Mouse (Mus musculus): ENCODE measurements around the gene Kat8. TPM values are rescaled to one million over a fixed set of nuclear protein-coding genes. Genes with fewer than 3 reads are reported as not detected.
"Not testable (repeated sequence)": the region's sequence is repeated elsewhere in the genome, so short reads cannot be mapped to it uniquely, and the experiment has no call there.

Kat8 gene
- polyA plus RNA-seq, 1 experiment from 2014 or later = 51.1 TPM

DNA sequence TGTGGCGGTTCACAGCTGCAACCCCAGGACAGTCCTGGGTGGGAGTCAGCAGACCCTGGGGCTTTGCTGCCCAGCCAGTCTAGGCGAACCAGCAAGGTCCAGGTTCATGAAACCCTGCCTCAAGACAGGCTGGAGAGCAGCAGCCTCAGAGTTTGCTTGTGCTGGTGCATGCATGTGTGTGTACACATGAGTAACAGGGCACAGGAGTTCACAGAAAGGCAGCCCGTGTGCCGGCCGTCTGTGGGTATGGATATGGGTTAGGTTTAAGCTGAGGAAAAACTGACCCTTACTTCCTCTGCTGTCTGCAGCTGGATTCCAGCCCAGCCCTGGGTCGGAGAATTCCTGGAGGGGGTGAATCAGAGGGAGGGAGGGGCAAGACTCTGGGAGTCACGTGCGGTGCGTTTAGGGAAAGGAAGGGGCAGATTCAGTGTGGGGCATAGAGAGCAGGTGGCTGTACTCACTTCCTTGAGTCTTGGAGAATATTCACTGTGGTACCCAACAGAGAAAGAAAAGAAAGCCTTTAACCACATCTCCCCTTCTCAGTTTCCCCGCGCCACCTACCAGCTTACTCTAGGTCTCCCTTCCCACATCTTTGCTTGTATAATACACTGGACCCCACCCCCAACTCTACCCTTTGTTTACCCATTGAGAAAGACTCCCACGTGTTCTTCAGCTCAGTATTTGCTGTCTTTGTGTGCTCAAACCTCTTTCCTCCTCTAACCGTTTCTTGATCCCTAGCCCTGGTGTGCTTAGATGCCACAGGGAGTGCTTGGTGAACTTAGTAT, 19.2 kb downstream of the Kat8 start:
- DNase-seq (ENCODE audit: low spot score) (no peak), ATAC-seq (no peak)
- Histone ChIP-seq H3K36me3 (ENCODE audit: control insufficient read depth, insufficient read depth, low read length) (peaks cover 3% of the 10 kb centered on the region; the same call in 1 of the 2 replicates), H3K9me3 (replicated peaks; ENCODE audit: control insufficient read depth, low read length) (no peaks in the 10 kb centered on the region), H3K27me3 (replicated peaks; ENCODE audit: control insufficient read depth, insufficient read depth, low read length) (no peaks in the 10 kb centered on the region; the same call in 1 of the 2 replicates), H3K4me2 (ENCODE audit: low read length) (no peak overlapping the region), H3K27ac (ENCODE audit: low read depth, low read length) (no peak overlapping the region), H3K4me3 (ENCODE audit: low read depth, low read length) (no peak overlapping the region), H3K4me1 (ENCODE audit: control insufficient read depth, insufficient read depth, low read length) (peaks cover 8% of the 10 kb centered on the region), H3K9ac (ENCODE audit: low read length) (no peak overlapping the region)
- WGBS = 32% methylated on average over 13 of the region's 13 CpGs

DNA sequence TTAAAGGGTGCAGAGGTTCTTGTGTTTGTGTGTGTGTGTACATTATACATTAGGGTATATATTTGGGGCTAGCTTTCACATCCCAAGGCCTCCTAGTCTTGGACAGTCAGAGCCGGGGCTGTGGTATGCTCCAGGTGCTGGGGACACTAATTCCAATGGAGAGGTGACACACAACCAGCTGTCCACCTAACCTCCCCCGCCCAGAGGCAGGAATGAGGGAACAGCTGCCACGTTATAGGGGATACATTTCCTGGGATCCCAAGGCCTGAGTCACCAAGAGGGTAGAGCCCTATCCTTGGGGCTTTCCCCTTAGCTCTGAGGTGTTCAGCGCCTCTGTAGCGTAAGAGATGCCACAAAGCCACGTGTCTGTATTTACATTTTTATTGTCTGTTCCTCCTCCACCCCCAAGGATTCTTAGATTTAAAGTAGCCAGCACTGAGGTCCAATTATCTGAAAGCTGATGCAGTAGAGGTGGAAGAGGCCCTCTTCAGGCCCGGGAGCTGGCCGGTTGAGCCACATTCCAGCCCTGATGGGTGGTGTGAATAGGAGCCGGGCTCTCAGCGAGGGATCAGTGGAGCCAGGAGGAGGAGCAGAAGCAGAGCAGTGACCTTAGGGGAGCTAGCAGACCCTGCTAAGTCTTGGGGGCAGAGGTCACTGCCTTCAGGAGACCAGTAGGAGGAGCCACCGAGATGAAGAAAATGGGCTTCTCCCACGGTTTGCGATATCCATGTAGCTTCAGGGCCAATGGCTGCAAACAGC, 20.1 kb downstream of the Kat8 start:
- H3K9ac ChIP-seq (ENCODE audit: low read length) = no peak overlapping the region

DNA sequence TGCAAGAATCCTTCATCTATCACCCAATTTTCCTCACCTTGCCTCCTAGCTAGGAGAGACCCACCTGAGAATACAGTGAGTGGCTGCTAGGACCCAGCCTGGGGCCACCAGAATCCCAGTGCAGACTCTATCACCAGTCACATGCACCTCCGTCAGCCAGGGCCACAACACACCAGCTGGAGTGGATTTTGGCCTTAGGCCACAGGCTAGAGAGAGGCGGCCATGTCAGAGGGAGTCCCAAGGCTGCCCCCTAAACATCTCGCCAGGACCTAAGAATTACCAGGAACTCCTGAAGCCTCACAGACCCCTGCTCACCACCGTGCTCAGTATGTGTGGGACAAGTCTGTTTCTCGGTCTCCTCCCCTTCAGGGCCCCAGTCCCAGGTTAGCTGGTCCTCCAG, 21.8 kb downstream of the Kat8 start:
- ATAC-seq (no peak), DNase-seq (ENCODE audit: low spot score) (no peak)
- Histone ChIP-seq H3K9ac (ENCODE audit: low read length) (no peak overlapping the region), H3K36me3 (ENCODE audit: control insufficient read depth, insufficient read depth, low read length) (no peaks in the 10 kb centered on the region), H3K4me2 (ENCODE audit: low read length) (no peak overlapping the region), H3K4me1 (ENCODE audit: control insufficient read depth, insufficient read depth, low read length) (peaks cover 8% of the 10 kb centered on the region), H3K4me3 (ENCODE audit: low read depth, low read length) (no peak overlapping the region), H3K27ac (ENCODE audit: low read depth, low read length) (no peak overlapping the region), H3K27me3 (replicated peaks; ENCODE audit: control insufficient read depth, insufficient read depth, low read length) (no peaks in the 10 kb centered on the region; the same call in 1 of the 2 replicates), H3K9me3 (replicated peaks; ENCODE audit: control insufficient read depth, low read length) (no peaks in the 10 kb centered on the region)
- WGBS = 85% methylated on average over 5 of the region's 5 CpGs

More for the DNA sequence above, 20.1 kb downstream of the Kat8 start:
- DNase-seq (ENCODE audit: low spot score) (no peak), ATAC-seq (no peak)
- no peaks in the 10 kb centered on the region for H3K9me3 ChIP-seq (replicated peaks; ENCODE audit: control insufficient read depth, low read length)
- 16% methylated on average over 13 of the region's 13 CpGs for WGBS
- no peak overlapping the region for H3K4me2 ChIP-seq (ENCODE audit: low read length)
- no peaks in the 10 kb centered on the region for H3K36me3 ChIP-seq (ENCODE audit: control insufficient read depth, insufficient read depth, low read length)
- no peak overlapping the region for H3K4me3 ChIP-seq (ENCODE audit: low read depth, low read length)
- H3K27ac ChIP-seq (ENCODE audit: low read depth, low read length) = no peak overlapping the region
- no peaks in the 10 kb centered on the region; the same call in 1 of the 2 replicates for H3K27me3 ChIP-seq (replicated peaks; ENCODE audit: control insufficient read depth, insufficient read depth, low read length)
- peaks cover 8% of the 10 kb centered on the region for H3K4me1 ChIP-seq (ENCODE audit: control insufficient read depth, insufficient read depth, low read length)

DNA sequence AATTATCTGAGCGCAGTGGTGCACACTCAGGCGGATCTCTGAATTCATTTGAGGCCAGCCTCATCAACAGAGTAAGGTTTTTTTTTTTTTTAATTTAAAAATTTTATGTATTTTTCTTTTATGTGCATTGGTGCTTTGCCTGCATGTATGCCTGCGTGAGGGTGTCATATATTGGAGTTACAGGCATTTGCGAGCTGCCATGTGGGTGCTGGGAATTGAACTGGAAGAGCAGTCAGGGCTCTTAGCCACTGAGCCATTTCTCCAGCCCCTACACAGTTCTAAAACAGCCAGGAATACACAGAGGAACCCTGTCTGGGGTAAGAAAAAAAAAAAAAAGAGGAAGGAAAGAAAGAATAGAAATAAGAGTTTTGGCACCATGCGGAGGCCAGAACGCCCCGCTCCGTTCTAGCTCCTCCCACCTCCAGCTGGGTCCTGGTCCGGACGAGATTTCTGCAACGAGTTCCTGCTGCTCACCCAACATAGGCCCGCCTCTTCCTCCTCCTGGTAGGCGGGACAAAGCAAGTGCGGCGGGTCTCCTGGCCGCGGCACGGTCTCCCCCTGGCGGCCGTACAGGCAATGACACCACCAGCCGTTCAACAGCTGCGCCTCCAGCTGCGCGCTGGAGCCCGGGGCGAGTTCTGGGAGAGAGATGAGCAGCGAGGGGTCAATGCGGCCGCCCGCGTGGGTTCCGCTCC, 22.9 kb downstream of the Kat8 start:
- H3K9me3 ChIP-seq (replicated peaks; ENCODE audit: control insufficient read depth, low read length) = no peaks in the 10 kb centered on the region
- H3K4me3 ChIP-seq (ENCODE audit: low read depth, low read length) = peak overlapping the region; percentile 74
- peak; percentile 98 for DNase-seq (ENCODE audit: low spot score)
- H3K4me1 ChIP-seq (ENCODE audit: control insufficient read depth, insufficient read depth, low read length) = peaks cover 8% of the 10 kb centered on the region
- peak; percentile 98 for ATAC-seq
- peak overlapping the region; percentile 44; the same call in 1 of the 2 replicates for H3K27ac ChIP-seq (ENCODE audit: low read depth, low read length)
- WGBS = 7% methylated on average over 30 of the region's 32 CpGs
- no peaks in the 10 kb centered on the region; the same call in 1 of the 2 replicates for H3K27me3 ChIP-seq (replicated peaks; ENCODE audit: control insufficient read depth, insufficient read depth, low read length)
- H3K36me3 ChIP-seq (ENCODE audit: control insufficient read depth, insufficient read depth, low read length) = no peaks in the 10 kb centered on the region
- peak overlapping the region; percentile 98 for H3K4me2 ChIP-seq (ENCODE audit: low read length)
- peak overlapping the region; percentile 84 for H3K9ac ChIP-seq (ENCODE audit: low read length)

DNA sequence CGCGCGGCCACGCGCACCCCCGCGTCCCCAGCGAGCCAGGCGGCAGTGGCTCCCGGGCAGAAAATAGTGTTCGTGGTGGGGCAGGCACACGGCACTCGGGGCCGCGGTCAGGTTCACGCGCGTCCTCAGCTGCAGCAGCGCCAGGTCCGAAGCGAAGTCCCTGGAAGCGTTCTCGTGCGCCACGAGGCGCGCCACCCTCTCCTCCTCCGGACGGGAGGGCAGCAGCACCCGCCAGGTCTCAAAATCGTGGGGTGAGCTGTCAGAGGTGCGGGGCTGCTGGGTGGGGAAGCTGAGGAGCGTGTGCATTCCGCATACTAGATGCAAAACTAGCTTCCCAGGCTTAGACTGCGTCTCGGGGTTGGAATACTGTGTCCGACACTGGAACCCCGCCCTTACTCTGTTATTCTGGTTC, 23.4 kb downstream of the Kat8 start:
- Histone ChIP-seq H3K9ac (ENCODE audit: low read length) (peak overlapping the region; percentile 84), H3K36me3 (ENCODE audit: control insufficient read depth, insufficient read depth, low read length) (no peaks in the 10 kb centered on the region), H3K4me2 (ENCODE audit: low read length) (peak overlapping the region; percentile 98), H3K4me1 (ENCODE audit: control insufficient read depth, insufficient read depth, low read length) (peaks cover 8% of the 10 kb centered on the region), H3K4me3 (ENCODE audit: low read depth, low read length) (peak overlapping the region; percentile 74), H3K27me3 (replicated peaks; ENCODE audit: control insufficient read depth, insufficient read depth, low read length) (no peaks in the 10 kb centered on the region), H3K27ac (ENCODE audit: low read depth, low read length) (peak overlapping the region; percentile 44; the same call in 1 of the 2 replicates), H3K9me3 (replicated peaks; ENCODE audit: control insufficient read depth, low read length) (no peaks in the 10 kb centered on the region)
- DNase-seq (ENCODE audit: low spot score) (peak; percentile 24), ATAC-seq (no peak; the same call in 1 of the 2 replicates)
- 0% methylated on average over 29 of the region's 38 CpGs for WGBS

DNA sequence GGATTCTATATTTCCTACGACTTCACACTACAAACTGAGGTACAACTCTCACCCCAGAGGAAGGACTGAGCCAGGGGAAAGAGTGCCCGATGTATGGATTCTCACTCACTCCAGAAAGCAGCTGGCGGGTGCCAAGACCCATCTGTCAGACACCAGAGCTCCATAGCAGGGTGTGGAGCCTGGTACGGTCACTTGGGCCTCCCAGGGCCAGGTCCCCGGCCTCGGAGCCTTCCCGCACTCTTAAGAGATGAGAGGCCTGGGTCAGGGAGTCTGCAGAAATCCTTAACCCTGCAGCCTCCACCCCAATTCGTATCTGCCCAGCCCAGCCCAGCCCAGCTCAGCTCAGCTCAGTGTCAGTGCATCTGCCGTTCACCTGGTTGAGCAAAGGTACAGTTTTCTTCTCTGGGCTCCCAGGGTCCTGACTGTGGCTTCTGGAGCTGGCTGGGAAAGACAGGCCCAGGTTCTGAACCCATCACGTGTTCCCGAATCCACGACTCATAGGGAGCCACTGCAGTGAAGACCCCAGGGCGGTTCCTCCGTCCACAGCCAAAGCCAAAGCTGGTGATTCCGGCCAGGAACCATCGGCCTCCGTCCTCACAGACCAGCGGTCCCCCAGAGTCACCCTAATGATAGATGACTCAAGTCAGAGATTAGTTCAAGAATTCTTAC, 24.0 kb downstream of the Kat8 start:
- WGBS = 58% methylated on average over 18 of the region's 18 CpGs
- Histone ChIP-seq H3K4me3 (ENCODE audit: low read depth, low read length) (peak overlapping the region; percentile 74), H3K9ac (ENCODE audit: low read length) (peak overlapping the region; percentile 84), H3K4me2 (ENCODE audit: low read length) (peak overlapping the region; percentile 98), H3K4me1 (ENCODE audit: control insufficient read depth, insufficient read depth, low read length) (peaks cover 8% of the 10 kb centered on the region), H3K27ac (ENCODE audit: low read depth, low read length) (no peak overlapping the region), H3K36me3 (ENCODE audit: control insufficient read depth, insufficient read depth, low read length) (no peaks in the 10 kb centered on the region), H3K27me3 (replicated peaks; ENCODE audit: control insufficient read depth, insufficient read depth, low read length) (no peaks in the 10 kb centered on the region), H3K9me3 (replicated peaks; ENCODE audit: control insufficient read depth, low read length) (no peaks in the 10 kb centered on the region)
- ATAC-seq (no peak), DNase-seq (ENCODE audit: low spot score) (no peak)

DNA sequence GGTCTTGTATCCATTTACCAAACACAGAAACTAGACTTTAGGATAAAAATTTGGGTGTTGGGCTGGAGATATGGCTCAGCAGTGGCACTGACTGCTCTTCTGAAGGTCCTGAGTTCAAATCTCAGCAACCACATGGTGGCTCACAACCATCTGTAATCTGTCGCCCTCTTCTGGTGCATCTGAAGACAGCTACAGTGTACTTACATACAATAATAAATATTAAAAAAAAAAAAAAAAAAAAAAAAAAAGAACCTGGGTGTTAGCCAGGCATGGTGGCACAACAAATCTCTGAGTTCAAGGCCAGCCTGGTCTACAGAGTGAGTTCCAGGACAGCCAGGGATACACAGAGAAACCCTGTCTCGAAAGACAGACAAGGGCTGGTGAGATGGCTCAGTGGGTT, 29.8 kb downstream of the Kat8 start:
- not testable (repeated sequence) for H3K4me2 ChIP-seq (ENCODE audit: low read length); H3K27ac ChIP-seq (ENCODE audit: low read depth, low read length); DNase-seq (ENCODE audit: low spot score); H3K9me3 ChIP-seq (replicated peaks; ENCODE audit: control insufficient read depth, low read length); H3K36me3 ChIP-seq (ENCODE audit: control insufficient read depth, insufficient read depth, low read length); H3K9ac ChIP-seq (ENCODE audit: low read length); H3K4me1 ChIP-seq (ENCODE audit: control insufficient read depth, insufficient read depth, low read length); H3K4me3 ChIP-seq (ENCODE audit: low read depth, low read length); ATAC-seq
- WGBS = 59% methylated on average over 2 of the region's 2 CpGs
- peaks cover 12% of the 10 kb centered on the region for H3K27me3 ChIP-seq (replicated peaks; ENCODE audit: control insufficient read depth, insufficient read depth, low read length)

DNA sequence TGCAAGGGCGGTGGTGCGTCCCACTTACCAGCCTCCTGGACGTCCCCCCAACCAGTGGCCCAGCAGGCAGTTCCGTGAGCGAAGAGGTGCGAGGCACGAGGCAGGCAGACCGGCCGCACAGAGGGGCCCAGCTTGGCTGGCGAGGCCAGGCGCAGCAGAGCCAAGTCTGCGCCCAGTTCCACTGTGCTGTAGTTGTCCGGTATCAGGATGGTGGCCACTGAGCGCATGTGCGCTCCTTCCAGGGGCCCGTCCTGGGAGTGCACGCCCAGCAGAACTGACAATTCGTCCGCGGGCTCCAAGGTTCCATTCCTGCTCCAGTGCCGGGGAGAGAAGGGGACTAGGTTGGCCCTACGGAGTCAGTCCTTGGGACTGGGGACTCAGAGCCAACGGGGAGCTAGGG, 32.3 kb downstream of the Kat8 start:
- Histone ChIP-seq H3K4me1 (ENCODE audit: control insufficient read depth, insufficient read depth, low read length) (no peaks in the 10 kb centered on the region), H3K27me3 (replicated peaks; ENCODE audit: control insufficient read depth, insufficient read depth, low read length) (peaks cover 12% of the 10 kb centered on the region), H3K36me3 (ENCODE audit: control insufficient read depth, insufficient read depth, low read length) (no peaks in the 10 kb centered on the region), H3K4me2 (ENCODE audit: low read length) (no peak overlapping the region), H3K4me3 (ENCODE audit: low read depth, low read length) (no peak overlapping the region), H3K9ac (ENCODE audit: low read length) (no peak overlapping the region), H3K27ac (ENCODE audit: low read depth, low read length) (no peak overlapping the region), H3K9me3 (replicated peaks; ENCODE audit: control insufficient read depth, low read length) (no peaks in the 10 kb centered on the region)
- WGBS = 11% methylated on average over 23 of the region's 23 CpGs
- ATAC-seq (no peak), DNase-seq (ENCODE audit: low spot score) (no peak)
